Mouse (Mus musculus) right cerebral cortex, postnatal 10 days (tissue): ENCODE measurements around the gene Atp5h.
A peak's percentile ranks its signal among the peaks of the same experiment; 100 is the strongest.
"Not testable (repeated sequence)": the region's sequence is repeated elsewhere in the genome, so short reads cannot be mapped to it uniquely, and the experiment has no call there.

Source experiments
- DNase-seq, 2 experiments: peaks; one replicate each; pipeline ENCODE4 v3.0.0; 2021; ENCODE audit warnings: low spot score in 2 of 2

Gene Atp5h

GRCm38 (mm10) chr11:115419531-115420237 lies at the start of gene Atp5h, which contains the start of gene Kctd2:
Atp5h (minus strand) TSS chr11:115419962.
Kctd2 (plus strand) TSS chr11:115420128.
- DNase-seq: peak; percentile 97 to 98

GRCm38 (mm10) chr11:115467217-115467618 lies 47.5 kb upstream of the Atp5h start:
- DNase-seq: no peak

DNA sequence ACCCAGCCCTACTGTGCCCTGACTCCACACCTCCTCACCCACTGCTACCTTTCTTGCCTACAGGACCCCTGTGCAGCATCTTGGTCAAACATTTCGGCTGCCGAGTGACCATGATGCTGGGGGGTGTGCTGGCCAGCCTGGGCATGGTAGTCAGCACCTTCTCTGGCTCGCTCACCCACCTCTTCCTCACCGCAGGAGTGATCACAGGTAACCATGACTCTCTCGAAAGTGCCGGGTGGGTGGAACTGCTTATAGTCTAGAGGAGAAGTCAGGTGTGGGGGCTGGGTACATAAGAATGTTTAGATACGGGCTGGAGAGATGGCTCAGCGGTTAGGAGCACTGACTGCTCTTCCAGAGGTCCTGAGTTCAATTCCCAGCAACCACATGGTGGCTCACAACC lies 45.1 kb upstream of the Atp5h start:
- DNase-seq: no peak

GRCm38 (mm10) chr11:115463397-115463796 lies 43.6 kb upstream of the Atp5h start:
- DNase-seq: no peak

GRCm38 (mm10) chr11:115462243-115462891 lies 42.6 kb upstream of the Atp5h start, which contains the start of gene Slc16a5:
Slc16a5 (plus strand) TSS chr11:115462474.
- DNase-seq: peak in 1 of 2 experiments; percentile 24

- no peak for DNase-seq
These were observed 42.1 kb upstream of the Atp5h start for GRCm38 (mm10) chr11:115461846-115462242.

GRCm38 (mm10) chr11:115460976-115461375 lies 41.2 kb upstream of the Atp5h start:
- DNase-seq: no peak

- DNase-seq: no peak
These were observed 37.6 kb upstream of the Atp5h start for GRCm38 (mm10) chr11:115457405-115457804.

GRCm38 (mm10) chr11:115456182-115456581 lies 36.4 kb upstream of the Atp5h start:
- DNase-seq: no peak

- DNase-seq: no peak
These were observed 35.9 kb upstream of the Atp5h start for GRCm38 (mm10) chr11:115455619-115456018.

- not testable (repeated sequence) for DNase-seq
These were observed 35.1 kb upstream of the Atp5h start for GRCm38 (mm10) chr11:115454822-115455221.

GRCm38 (mm10) chr11:115453306-115453705 lies 33.5 kb upstream of the Atp5h start:
- DNase-seq: no peak

DNA sequence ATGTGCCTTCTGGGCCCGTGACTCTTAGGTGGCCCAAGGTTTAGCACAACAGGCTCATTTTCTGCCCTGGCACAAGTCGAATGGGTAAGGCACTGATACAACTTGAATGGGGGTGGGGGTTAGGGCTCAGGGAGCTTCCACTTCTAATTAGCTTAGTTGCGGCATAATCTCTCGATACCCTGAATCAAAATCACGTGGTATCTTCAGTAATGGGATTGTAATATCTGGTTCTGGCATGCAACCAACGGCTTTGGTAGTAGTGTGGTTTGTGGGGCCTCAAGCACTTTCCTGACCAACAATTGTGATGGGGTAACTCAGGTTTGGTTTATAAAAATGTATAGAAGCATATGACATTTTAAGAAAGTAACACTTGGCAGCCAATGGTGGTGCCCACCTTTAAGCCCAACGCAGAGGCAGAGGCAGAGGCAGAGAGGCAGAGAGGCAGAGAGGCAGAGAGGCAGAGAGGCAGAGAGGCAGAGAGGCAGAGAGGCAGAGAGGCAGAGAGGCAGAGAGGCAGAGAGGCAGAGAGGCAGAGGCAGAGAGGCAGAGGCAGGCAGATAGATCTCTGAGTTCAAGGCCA lies 32.6 kb upstream of the Atp5h start:
- no peak for DNase-seq

- no peak for DNase-seq
These were observed 32.0 kb upstream of the Atp5h start for GRCm38 (mm10) chr11:115451781-115452241.

GRCm38 (mm10) chr11:115450176-115450575 lies 30.4 kb upstream of the Atp5h start:
- no peak for DNase-seq

DNA sequence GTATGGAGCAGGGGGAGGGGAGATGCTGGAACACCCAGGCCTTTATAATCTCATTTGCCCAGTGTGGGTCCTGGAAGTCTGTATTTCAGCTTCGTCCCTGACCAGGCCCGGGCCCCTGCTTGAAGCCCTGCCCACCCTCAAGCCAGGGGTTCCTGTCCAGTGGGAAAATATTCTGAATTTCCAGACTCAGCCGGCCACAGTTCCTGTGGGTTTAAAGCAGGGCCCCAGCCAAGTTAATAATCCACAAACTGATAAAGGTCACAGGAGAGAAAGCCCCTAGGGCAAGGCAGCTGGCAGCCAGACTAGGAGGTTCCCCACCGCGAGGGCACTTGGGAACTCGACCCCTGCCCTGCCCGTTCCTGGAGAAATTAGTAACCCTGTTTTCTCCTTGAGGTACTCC lies 29.2 kb upstream of the Atp5h start:
- no peak for DNase-seq

- no peak for DNase-seq
These were observed 28.3 kb upstream of the Atp5h start for GRCm38 (mm10) chr11:115448075-115448474.

DNA sequence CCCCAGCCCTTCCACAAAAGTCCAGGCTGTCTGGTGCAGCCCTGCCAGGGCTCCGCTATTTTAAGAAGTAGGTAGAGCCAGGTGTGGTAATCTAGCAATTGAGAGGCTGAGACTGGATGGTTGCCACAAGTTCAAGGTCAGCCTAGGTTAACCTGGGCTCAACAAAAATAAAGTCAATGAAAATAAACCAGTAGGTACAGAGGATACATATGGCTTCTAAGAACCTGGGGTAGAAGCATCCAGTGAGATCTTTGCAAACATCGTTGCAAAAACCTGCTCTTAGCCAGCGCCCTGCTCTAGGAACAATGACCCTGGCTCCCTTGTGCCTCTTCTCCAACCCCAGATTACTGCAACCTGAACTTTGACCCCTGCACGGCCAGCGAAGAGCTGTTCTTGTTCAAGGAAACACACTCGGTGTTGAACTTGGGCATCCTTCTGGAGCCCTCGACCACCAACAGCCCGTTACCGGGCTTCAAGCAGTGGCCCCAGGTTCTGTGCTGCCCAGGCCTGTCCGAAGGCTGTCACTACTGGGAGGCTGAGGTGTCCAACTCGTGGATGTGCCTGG lies 27.6 kb upstream of the Atp5h start:
- DNase-seq: no peak

GRCm38 (mm10) chr11:115446906-115447305 lies 27.1 kb upstream of the Atp5h start:
- no peak for DNase-seq

GRCm38 (mm10) chr11:115441417-115441816 lies 21.7 kb upstream of the Atp5h start:
- DNase-seq: no peak

DNA sequence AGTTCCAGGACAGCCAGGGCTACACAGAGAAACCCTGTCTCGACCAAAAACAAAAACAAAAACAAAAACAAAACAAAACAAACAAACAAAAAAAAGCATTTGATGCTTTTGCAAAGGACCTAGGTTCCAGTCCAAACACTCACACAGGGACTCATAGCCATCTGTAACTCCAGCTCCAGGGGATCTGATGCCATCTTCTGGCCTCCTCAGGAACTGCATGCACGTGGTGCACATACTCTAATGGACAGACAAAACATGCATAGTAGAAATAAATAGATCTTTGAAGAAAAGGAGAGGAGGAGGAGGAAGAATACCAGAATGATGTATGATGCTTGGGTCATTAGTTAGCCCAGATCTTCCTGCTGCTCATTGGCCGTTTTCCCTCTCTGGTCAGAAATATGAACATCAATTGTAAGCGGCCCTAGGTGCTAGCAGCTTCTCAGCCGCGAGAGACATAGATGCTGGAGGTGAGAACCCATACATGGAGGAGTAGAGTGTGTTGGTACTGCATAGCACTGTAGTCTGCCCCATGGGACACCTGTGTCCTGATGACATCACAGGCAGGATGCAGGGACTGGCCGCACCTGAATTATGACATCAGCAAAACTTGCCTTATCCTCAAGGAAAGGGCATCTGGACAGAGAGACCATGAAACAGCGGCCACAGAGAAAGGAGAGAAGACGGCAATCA lies 20.3 kb upstream of the Atp5h start, which contains the start of gene Trim80:
TSS of gene Trim80 (plus strand) at position 640 of the 690 bp plus-strand sequence.
- DNase-seq: no peak

GRCm38 (mm10) chr11:115439326-115439725 lies 19.6 kb upstream of the Atp5h start:
- no peak for DNase-seq
